Mouse (Mus musculus): ENCODE results near the gene Pkig. TPM values are rescaled to one million over a fixed set of nuclear protein-coding genes. Genes with fewer than 3 reads are reported as not detected.

Pkig gene
- total and polyA plus RNA-seq, 2 experiments from 2014 or later: 70.8 to 141 TPM

DNA sequence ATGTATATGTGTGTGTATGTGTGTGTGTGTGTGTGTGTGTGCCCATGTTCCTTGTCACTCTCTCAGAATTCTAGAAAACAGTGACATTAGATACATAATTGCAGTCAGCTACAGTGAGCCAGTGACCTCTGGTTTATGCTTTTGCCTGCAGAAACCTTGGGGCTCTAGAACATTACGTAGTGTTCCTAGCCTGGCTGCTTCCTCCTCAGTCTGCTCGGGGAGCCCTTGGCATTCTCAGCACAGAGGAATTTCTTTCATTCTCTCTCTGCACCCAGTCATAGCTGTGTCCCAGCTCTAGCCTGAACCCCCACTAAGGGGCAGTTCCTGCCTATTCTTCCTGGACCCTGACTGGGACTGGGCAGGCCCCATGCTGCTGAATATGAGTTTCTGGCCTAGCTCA, 100.0 kb downstream of the Pkig start:
- H3K9ac ChIP-seq (replicated peaks; ENCODE audit: low read length): no peak overlapping the region
- H3K4me3 ChIP-seq (ENCODE audit: low read length): no peak overlapping the region
- H3K27me3 ChIP-seq (ENCODE audit: insufficient read depth, low read length): no peaks in the 10 kb centered on the region
- no peak overlapping the region for H3K27ac ChIP-seq
- no peaks in the 10 kb centered on the region for H3K9me3 ChIP-seq (ENCODE audit: low read length)
- ATAC-seq: no peak
- DNase-seq (ENCODE audit: low spot score): no peak
- 71% methylated on average over 2 of the region's 2 CpGs for WGBS
- H3K4me2 ChIP-seq (ENCODE audit: low read depth, low read length): no peak overlapping the region
- H3K4me1 ChIP-seq (ENCODE audit: insufficient read depth, low read length): peaks cover 4% of the 10 kb centered on the region; the same call in 1 of the 2 replicates
- H3K36me3 ChIP-seq (ENCODE audit: insufficient read depth, low read length): no peaks in the 10 kb centered on the region
- no peak for TF ChIP-seq CTCF (IDR thresholded peaks at IDR 0.05; ENCODE audit: low read depth)

DNA sequence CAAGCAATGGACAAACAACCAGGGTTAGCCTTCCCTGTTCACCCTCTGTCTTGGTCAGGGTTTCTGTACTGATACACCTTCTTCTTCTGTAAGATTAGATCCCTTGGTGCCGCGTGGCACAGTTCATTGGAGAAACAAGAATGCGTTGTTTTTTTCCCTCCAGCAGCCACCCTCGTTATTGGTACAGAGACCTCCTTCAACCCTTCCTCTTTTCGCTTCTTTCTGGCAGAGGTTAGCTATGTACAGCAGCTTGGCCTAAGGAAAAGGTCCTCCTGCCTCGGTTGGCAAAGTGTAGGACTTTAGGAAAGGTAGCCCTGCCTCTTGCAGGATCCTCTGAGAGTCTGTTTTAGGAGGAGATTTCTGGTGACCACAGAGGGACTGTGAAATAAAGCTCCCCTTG, 102.4 kb downstream of the Pkig start:
- ATAC-seq: no peak
- no peaks in the 10 kb centered on the region for H3K9me3 ChIP-seq (ENCODE audit: low read length)
- peaks cover 4% of the 10 kb centered on the region; the same call in 1 of the 2 replicates for H3K4me1 ChIP-seq (ENCODE audit: insufficient read depth, low read length)
- TF ChIP-seq CTCF (IDR thresholded peaks at IDR 0.05; ENCODE audit: low read depth): no peak
- H3K36me3 ChIP-seq (ENCODE audit: insufficient read depth, low read length): no peaks in the 10 kb centered on the region
- no peak overlapping the region for H3K27ac ChIP-seq
- no peak for DNase-seq (ENCODE audit: low spot score)
- no peak overlapping the region for H3K4me2 ChIP-seq (ENCODE audit: low read depth, low read length)
- no peak overlapping the region for H3K9ac ChIP-seq (replicated peaks; ENCODE audit: low read length)
- WGBS: 86% methylated on average over 6 of the region's 6 CpGs
- H3K27me3 ChIP-seq (ENCODE audit: insufficient read depth, low read length): no peaks in the 10 kb centered on the region
- no peak overlapping the region for H3K4me3 ChIP-seq (ENCODE audit: low read length)

DNA sequence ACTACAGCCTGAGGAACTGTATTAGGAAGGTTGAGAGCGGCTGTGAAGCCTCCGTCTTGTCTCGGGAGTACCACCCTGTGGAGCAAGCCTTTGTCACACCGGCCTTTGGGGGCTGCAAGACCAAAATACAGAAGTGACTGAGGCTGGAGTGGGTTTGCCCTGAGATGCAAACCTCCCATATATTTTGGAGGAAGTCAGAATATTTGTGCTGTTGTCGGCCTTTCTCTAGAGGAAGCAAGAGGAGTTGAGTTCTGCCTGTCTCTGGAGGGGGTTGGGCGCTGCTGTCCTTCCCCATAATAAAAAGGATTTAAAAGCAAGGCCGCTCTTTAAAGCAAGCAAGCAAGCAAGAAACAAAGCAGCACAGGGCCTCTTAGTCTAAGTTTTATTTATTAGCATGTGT, 103.2 kb downstream of the Pkig start:
- H3K27me3 ChIP-seq (ENCODE audit: insufficient read depth, low read length): no peaks in the 10 kb centered on the region
- no peaks in the 10 kb centered on the region for H3K36me3 ChIP-seq (ENCODE audit: insufficient read depth, low read length)
- no peak overlapping the region for H3K27ac ChIP-seq
- TF ChIP-seq CTCF (IDR thresholded peaks at IDR 0.05; ENCODE audit: low read depth): no peak
- H3K4me3 ChIP-seq (ENCODE audit: low read length): no peak overlapping the region
- DNase-seq (ENCODE audit: low spot score): no peak
- WGBS: 83% methylated on average over 7 of the region's 7 CpGs
- no peak overlapping the region for H3K4me2 ChIP-seq (ENCODE audit: low read depth, low read length)
- no peaks in the 10 kb centered on the region for H3K9me3 ChIP-seq (ENCODE audit: low read length)
- H3K9ac ChIP-seq (replicated peaks; ENCODE audit: low read length): no peak overlapping the region
- ATAC-seq: no peak
- H3K4me1 ChIP-seq (ENCODE audit: insufficient read depth, low read length): peaks cover 1% of the 10 kb centered on the region; the same call in 1 of the 2 replicates

DNA sequence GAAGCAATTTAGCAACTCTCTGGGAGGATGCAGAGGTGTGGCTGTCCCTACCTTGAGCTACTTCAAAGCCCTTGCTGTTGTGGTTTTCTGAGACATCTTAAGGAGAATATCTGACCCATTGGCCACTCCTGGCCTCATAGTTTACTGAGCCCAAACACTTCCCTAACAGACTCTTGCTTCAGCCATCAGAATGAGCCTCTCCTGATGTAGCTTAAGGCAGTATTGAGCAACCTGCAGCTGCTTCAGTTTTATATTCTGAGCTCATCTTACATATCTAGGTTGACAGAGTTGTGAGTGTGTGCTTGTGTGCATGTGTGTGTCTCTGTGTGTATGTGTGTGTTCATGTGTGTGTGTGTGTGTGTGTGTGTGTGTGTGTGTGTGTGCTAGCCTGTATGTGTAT, 108.1 kb downstream of the Pkig start:
- no peaks in the 10 kb centered on the region for H3K9me3 ChIP-seq (ENCODE audit: low read length)
- H3K36me3 ChIP-seq (ENCODE audit: insufficient read depth, low read length): no peaks in the 10 kb centered on the region
- no peak overlapping the region for H3K27ac ChIP-seq
- no peak overlapping the region for H3K4me3 ChIP-seq (ENCODE audit: low read length)
- no peak for TF ChIP-seq CTCF (IDR thresholded peaks at IDR 0.05; ENCODE audit: low read depth)
- no peak overlapping the region for H3K4me2 ChIP-seq (ENCODE audit: low read depth, low read length)
- no peak for DNase-seq (ENCODE audit: low spot score)
- H3K4me1 ChIP-seq (ENCODE audit: insufficient read depth, low read length): no peaks in the 10 kb centered on the region
- ATAC-seq: no peak
- H3K27me3 ChIP-seq (ENCODE audit: insufficient read depth, low read length): no peaks in the 10 kb centered on the region
- H3K9ac ChIP-seq (replicated peaks; ENCODE audit: low read length): no peak overlapping the region

DNA sequence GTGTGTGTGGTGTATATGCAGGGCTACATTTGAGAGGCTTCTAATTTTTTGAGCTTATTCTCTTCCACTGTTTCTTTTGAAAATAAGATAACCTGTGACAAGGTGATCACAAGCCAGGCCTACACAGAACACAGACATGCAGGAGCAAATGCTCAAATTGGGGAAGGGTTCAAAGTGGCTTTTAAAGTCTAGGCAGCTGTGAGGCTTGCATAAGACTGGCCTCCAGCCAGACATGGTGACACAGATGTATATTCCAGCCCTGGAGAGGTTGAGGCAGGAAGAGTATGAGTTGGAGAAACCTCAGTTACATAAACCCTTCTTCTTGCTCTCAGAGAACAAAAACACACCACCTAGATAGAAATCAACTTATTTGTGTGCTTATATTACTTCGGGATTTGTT, 108.7 kb downstream of the Pkig start:
- no peaks in the 10 kb centered on the region for H3K9me3 ChIP-seq (ENCODE audit: low read length)
- no peak overlapping the region for H3K9ac ChIP-seq (replicated peaks; ENCODE audit: low read length)
- TF ChIP-seq CTCF (IDR thresholded peaks at IDR 0.05; ENCODE audit: low read depth): no peak
- H3K4me3 ChIP-seq (ENCODE audit: low read length): no peak overlapping the region
- ATAC-seq (no peak), DNase-seq (ENCODE audit: low spot score) (no peak)
- WGBS: 70% methylated on average over 1 of the region's 1 CpGs
- no peak overlapping the region for H3K4me2 ChIP-seq (ENCODE audit: low read depth, low read length)
- H3K27ac ChIP-seq: no peak overlapping the region
- H3K27me3 ChIP-seq (ENCODE audit: insufficient read depth, low read length): no peaks in the 10 kb centered on the region
- no peaks in the 10 kb centered on the region for H3K36me3 ChIP-seq (ENCODE audit: insufficient read depth, low read length)
- no peaks in the 10 kb centered on the region for H3K4me1 ChIP-seq (ENCODE audit: insufficient read depth, low read length)

DNA sequence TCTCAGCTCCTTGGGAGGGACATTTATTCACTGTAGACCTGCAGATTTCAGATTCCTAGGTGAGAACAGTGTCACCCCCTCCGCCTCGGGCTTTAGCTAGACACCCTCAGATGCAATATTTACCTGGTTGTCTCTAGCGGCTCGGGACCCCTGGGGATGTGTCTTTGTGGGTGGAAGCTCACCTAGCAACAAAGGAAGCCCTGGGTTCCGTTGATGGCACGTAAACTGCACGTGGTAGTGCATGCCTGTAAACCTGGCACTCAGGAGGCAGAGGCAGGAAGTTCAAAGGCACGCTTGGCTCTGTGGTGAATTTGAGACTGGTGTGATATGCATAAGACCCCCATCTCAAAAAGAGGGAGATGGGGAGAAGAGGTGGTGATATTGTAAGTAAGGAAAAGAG, 112.5 kb downstream of the Pkig start:
- no peak overlapping the region for H3K9ac ChIP-seq (replicated peaks; ENCODE audit: low read length)
- no peak for TF ChIP-seq CTCF (IDR thresholded peaks at IDR 0.05; ENCODE audit: low read depth)
- H3K27me3 ChIP-seq (ENCODE audit: insufficient read depth, low read length): no peaks in the 10 kb centered on the region
- DNase-seq (ENCODE audit: low spot score): no peak
- H3K9me3 ChIP-seq (ENCODE audit: low read length): no peaks in the 10 kb centered on the region
- H3K4me2 ChIP-seq (ENCODE audit: low read depth, low read length): no peak overlapping the region
- ATAC-seq: no peak
- no peaks in the 10 kb centered on the region for H3K4me1 ChIP-seq (ENCODE audit: insufficient read depth, low read length)
- H3K4me3 ChIP-seq (ENCODE audit: low read length): no peak overlapping the region
- no peak overlapping the region for H3K27ac ChIP-seq
- WGBS: 89% methylated on average over 8 of the region's 8 CpGs
- H3K36me3 ChIP-seq (ENCODE audit: insufficient read depth, low read length): no peaks in the 10 kb centered on the region

Other genes starting within 250 kb of the Pkig start
- 22.9 and 29.5 TPM in 2 replicates for gene Oser1, start 233.7 kb upstream of the Pkig start, total RNA-seq (2014; rRNA removed)
- 59.6 and 60.5 TPM in 2 replicates for gene Oser1, start 233.7 kb upstream of the Pkig start, polyA plus RNA-seq (2015; fragmentation: Nextera tagmentation; extraction: Ambion mirVana)
- gene Gdap1l1, start 219.9 kb upstream of the Pkig start, total RNA-seq (2014; rRNA removed): 132 and 149 TPM in 2 replicates
- gene Gdap1l1, start 219.9 kb upstream of the Pkig start, polyA plus RNA-seq (2015; fragmentation: Nextera tagmentation; extraction: Ambion mirVana): 120 and 123 TPM in 2 replicates
- 26.5 and 33.2 TPM in 2 replicates for gene Fitm2, start 185.8 kb upstream of the Pkig start, total RNA-seq (2014; rRNA removed)
- 14.9 and 15.1 TPM in 2 replicates for gene Fitm2, start 185.8 kb upstream of the Pkig start, polyA plus RNA-seq (2015; fragmentation: Nextera tagmentation; extraction: Ambion mirVana)
- 0.73 and 2.1 TPM in 2 replicates for gene R3hdml, start 166.1 kb upstream of the Pkig start, total RNA-seq (2014; rRNA removed)
- gene R3hdml, start 166.1 kb upstream of the Pkig start, polyA plus RNA-seq (2015; fragmentation: Nextera tagmentation; extraction: Ambion mirVana): 1.0 TPM in 2 replicates
- gene Hnf4a, start 151.6 kb upstream of the Pkig start, total RNA-seq (2014; rRNA removed): 0.05 TPM in 1 of 2 replicates, not detected in the other
- not detected in 2 replicates for gene Hnf4a, start 151.6 kb upstream of the Pkig start, polyA plus RNA-seq (2015; fragmentation: Nextera tagmentation; extraction: Ambion mirVana)
- 54.6 and 59.7 TPM in 2 replicates for gene Ttpal, start 56.1 kb upstream of the Pkig start, total RNA-seq (2014; rRNA removed)
- gene Ttpal, start 56.1 kb upstream of the Pkig start, polyA plus RNA-seq (2015; fragmentation: Nextera tagmentation; extraction: Ambion mirVana): 27.9 and 28.0 TPM in 2 replicates
- 82.6 and 97.4 TPM in 2 replicates for gene Serinc3, start 13.3 kb upstream of the Pkig start, total RNA-seq (2014; rRNA removed)
- gene Serinc3, start 13.3 kb upstream of the Pkig start, polyA plus RNA-seq (2015; fragmentation: Nextera tagmentation; extraction: Ambion mirVana): 35.9 and 36.5 TPM in 2 replicates
- gene Ada, start 91.9 kb downstream of the Pkig start, total RNA-seq (2014; rRNA removed): 2.2 and 3.4 TPM in 2 replicates
- gene Ada, start 91.9 kb downstream of the Pkig start, polyA plus RNA-seq (2015; fragmentation: Nextera tagmentation; extraction: Ambion mirVana): 3.2 and 3.4 TPM in 2 replicates
- 0.58 TPM in 1 of 2 replicates, not detected in the other for gene Ccn5, start 162.5 kb downstream of the Pkig start, total RNA-seq (2014; rRNA removed)
- 0.20 and 0.33 TPM in 2 replicates for gene Ccn5, start 162.5 kb downstream of the Pkig start, polyA plus RNA-seq (2015; fragmentation: Nextera tagmentation; extraction: Ambion mirVana)
- 0.58 and 2.4 TPM in 2 replicates for gene Kcnk15, start 195.3 kb downstream of the Pkig start, total RNA-seq (2014; rRNA removed)
- gene Kcnk15, start 195.3 kb downstream of the Pkig start, polyA plus RNA-seq (2015; fragmentation: Nextera tagmentation; extraction: Ambion mirVana): 0.23 and 0.40 TPM in 2 replicates